Mouse (Mus musculus) MEL (cell line): ENCODE results near the gene Tmem104.

Experiments used
- CTCF ChIP-seq, 3 experiments: IDR thresholded peaks in 2 of 3; conservative IDR thresholded peaks in 1 of 3; 2 replicates each; pipeline ENCODE4 v1.5.1; 2011 to 2012; ENCODE audit warnings: low read length in 3 of 3, low read depth in 2 of 3, mild to moderate bottlenecking in 2 of 3, improper control_type of control experiment in 1 of 3, inconsistent platforms in 1 of 3, mixed read lengths in 1 of 3, moderate library complexity in 1 of 3; ENCODE audit not compliant: control insufficient read depth in 1 of 3, insufficient read depth in 1 of 3, poor library complexity in 1 of 3, severe bottlenecking in 1 of 3
- EP300 ChIP-seq, 2 experiments: IDR thresholded peaks; 2 replicates each; pipeline ENCODE4 v1.6.1; 2011; ENCODE audit warnings: improper control_type of control experiment in 2 of 2, low read length in 2 of 2, low read depth in 1 of 2, mild to moderate bottlenecking in 1 of 2
- GATA1 ChIP-seq: IDR thresholded peaks from 2 replicates; pipeline ENCODE4 v1.6.1; 2011; ENCODE audit warnings: low read depth, low read length, improper control_type of control experiment
- POLR2AphosphoS2 ChIP-seq: IDR thresholded peaks from 2 replicates; pipeline ENCODE4 v1.6.1; 2011; ENCODE audit warnings: low read length, improper control_type of control experiment
- SIN3A ChIP-seq: IDR thresholded peaks from 2 replicates; pipeline ENCODE4 v1.6.1; 2012; ENCODE audit warnings: low read length, improper control_type of control experiment, inconsistent platforms
- SMC3 ChIP-seq: IDR thresholded peaks from 2 replicates; pipeline ENCODE4 v1.6.1; 2011; ENCODE audit warnings: low read depth, low read length, improper control_type of control experiment
- ZKSCAN1 ChIP-seq: IDR thresholded peaks from 2 replicates; pipeline ENCODE4 v1.6.1; 2012; ENCODE audit warnings: low read depth, mild to moderate bottlenecking, inconsistent platforms, low read length, improper control_type of control experiment, moderate library complexity
- ZMIZ1 ChIP-seq: IDR thresholded peaks from 2 replicates; pipeline ENCODE4 v1.6.1; 2012; ENCODE audit warnings: low read depth, mild to moderate bottlenecking, inconsistent platforms, low read length, improper control_type of control experiment, moderate library complexity

DNA sequence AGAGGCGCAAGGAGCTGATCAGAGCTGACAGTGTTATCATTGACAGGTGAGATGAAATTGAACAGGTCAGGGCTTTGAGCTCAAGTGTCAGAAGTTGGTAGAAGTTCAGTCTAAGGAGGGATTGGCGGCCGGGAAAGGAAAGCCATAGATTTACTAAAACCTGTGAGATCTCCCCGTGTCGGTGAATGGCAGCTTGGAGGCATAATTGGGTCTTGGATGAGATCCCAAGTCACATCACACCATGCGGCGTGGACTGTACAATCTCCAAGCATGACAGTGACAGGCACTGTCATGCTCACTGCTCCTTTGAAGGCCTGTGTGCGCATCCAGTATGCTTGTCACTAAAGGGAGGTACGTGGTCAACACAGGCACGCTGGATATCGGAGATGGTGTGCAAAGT lies 75.7 kb downstream of the Tmem104 start:
- TF ChIP-seq SIN3A (no peak), POLR2AphosphoS2 (no peak), SMC3 (no peak), CTCF (IDR thresholded peaks at IDR 0.05 in 2 of 3, conservative IDR thresholded peaks at IDR 0.05 in 1 of 3; ENCODE audit: control insufficient read depth in 1 of 3, insufficient read depth in 1 of 3, low read depth in 2 of 3, low read length in 3 of 3, poor library complexity in 1 of 3, severe bottlenecking in 1 of 3) (no peak), EP300 (IDR thresholded peaks at IDR 0.05; ENCODE audit: low read depth in 1 of 2, low read length in 2 of 2) (no peak), GATA1 (no peak), ZMIZ1 (no peak), ZKSCAN1 (no peak)
